Comparison of ENCODE assay signal across 8 mouse cellular contexts in the genomic region with DNA sequence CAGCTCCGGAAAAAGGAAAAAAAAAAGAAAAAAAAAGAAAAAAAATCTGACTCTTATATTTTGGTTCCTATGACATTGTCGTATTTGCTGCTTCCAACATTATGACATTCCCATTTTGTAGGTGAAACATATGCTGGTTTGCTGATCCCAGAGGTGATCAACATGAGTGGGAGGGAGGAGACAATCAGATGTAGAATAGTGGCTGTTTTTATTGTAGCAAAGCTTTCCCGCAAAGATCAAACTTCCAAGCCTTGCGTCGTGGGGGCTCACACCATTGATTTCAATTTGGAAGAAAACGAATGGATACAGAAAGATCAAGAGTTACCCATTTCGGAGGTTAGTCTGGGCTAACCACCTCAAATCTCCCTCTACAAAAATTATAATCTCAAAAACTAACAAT. TPM values are rescaled to one million over a fixed set of nuclear protein-coding genes. Genes with fewer than 3 reads are reported as not detected.
A peak's percentile ranks its signal among the peaks of the same experiment; 100 is the strongest.
DNase-seq lines count a peak whose midpoint lies in the region; ATAC-seq and TF ChIP-seq lines count a peak whose summit lies in the region.

No protein-coding gene starts in this region.

- no peak for DNase-seq in kidney, postnatal 36 days
- no peak for DNase-seq in hindbrain, postnatal 0 days (ENCODE audit: low spot score)
- no peak for DNase-seq in midbrain, postnatal 0 days (ENCODE audit: low spot score)
- no peak for DNase-seq in adrenal gland, postnatal 14 days
- DNase-seq in embryo, embryonic 11 days: no peak
- DNase-seq in gastrocnemius, postnatal 36 days: no peak

- H3K27ac ChIP-seq in kidney, embryonic 16.5 days (ENCODE audit: low read length): peak overlapping the region; percentile 89
- peak overlapping the region; percentile 84 for H3K27ac ChIP-seq in embryonic facial prominence, embryonic 12.5 days
- peak overlapping the region; percentile 90 for H3K27ac ChIP-seq in hindbrain, postnatal 0 days
- peak overlapping the region; percentile 93 for H3K27ac ChIP-seq in midbrain, postnatal 0 days (ENCODE audit: low read depth, low read length)

- peak overlapping the region; percentile 52 for H3K4me3 ChIP-seq in kidney, embryonic 16.5 days (ENCODE audit: low read length)
- peak overlapping the region; percentile 49 for H3K4me3 ChIP-seq in embryonic facial prominence, embryonic 12.5 days
- peak overlapping the region; percentile 47 for H3K4me3 ChIP-seq in hindbrain, postnatal 0 days (ENCODE audit: low read length)
- peak overlapping the region; percentile 48 for H3K4me3 ChIP-seq in midbrain, postnatal 0 days (ENCODE audit: low read depth, low read length)

- H3K4me1 ChIP-seq in kidney, embryonic 16.5 days (ENCODE audit: insufficient read depth, low read length): peaks cover 10% of the 10 kb centered on the region
- H3K4me1 ChIP-seq in embryonic facial prominence, embryonic 12.5 days: 0 out of 2 replicates have a peak, but pooled peaks cover 5% of the 10 kb centered on the region
- no peaks in the 10 kb centered on the region for H3K4me1 ChIP-seq in hindbrain, postnatal 0 days (ENCODE audit: insufficient read depth, low read length)
- no peaks in the 10 kb centered on the region for H3K4me1 ChIP-seq in midbrain, postnatal 0 days (ENCODE audit: insufficient read depth, low read length)

- ATAC-seq in kidney, embryonic 16.5 days (ENCODE audit: low FRiP score, low TSS enrichment): no peak
- ATAC-seq in embryonic facial prominence, embryonic 12.5 days (ENCODE audit: insufficient number of reproducible peaks, insufficient read depth, low FRiP score, low TSS enrichment): no peak
- no peak for ATAC-seq in hindbrain, postnatal 0 days
- ATAC-seq in midbrain, postnatal 0 days (ENCODE audit: low FRiP score): no peak

- no peak for TF ChIP-seq CTCF in hindbrain, postnatal 0 days (IDR thresholded peaks at IDR 0.05; ENCODE audit: low read depth)
- no peak for TF ChIP-seq CTCF in midbrain, postnatal 0 days (IDR thresholded peaks at IDR 0.05)

- no peaks in the 10 kb centered on the region for H3K27me3 ChIP-seq in kidney, embryonic 16.5 days (ENCODE audit: insufficient read depth, low read length)
- H3K27me3 ChIP-seq in embryonic facial prominence, embryonic 12.5 days: no peaks in the 10 kb centered on the region
- H3K27me3 ChIP-seq in hindbrain, postnatal 0 days (ENCODE audit: insufficient read depth, low read length): no peaks in the 10 kb centered on the region
- no peaks in the 10 kb centered on the region for H3K27me3 ChIP-seq in midbrain, postnatal 0 days (ENCODE audit: insufficient read depth, low read length)

- peak overlapping the region; percentile 61 for H3K4me2 ChIP-seq in kidney, embryonic 16.5 days (replicated peaks; ENCODE audit: low read depth, low read length)
- peak overlapping the region; percentile 67 for H3K4me2 ChIP-seq in embryonic facial prominence, embryonic 12.5 days (replicated peaks)
- H3K4me2 ChIP-seq in hindbrain, postnatal 0 days (ENCODE audit: low read depth, low read length): peak overlapping the region; percentile 70
- H3K4me2 ChIP-seq in midbrain, postnatal 0 days (ENCODE audit: low read depth, low read length, poor library complexity, severe bottlenecking): peak overlapping the region; percentile 63

- peak overlapping the region; percentile 66 for H3K9ac ChIP-seq in kidney, embryonic 16.5 days (replicated peaks; ENCODE audit: low read length)
- H3K9ac ChIP-seq in embryonic facial prominence, embryonic 12.5 days: peak overlapping the region; percentile 43
- peak overlapping the region; percentile 57 for H3K9ac ChIP-seq in hindbrain, postnatal 0 days (replicated peaks; ENCODE audit: low read length)
- peak overlapping the region; percentile 68 for H3K9ac ChIP-seq in midbrain, postnatal 0 days (replicated peaks; ENCODE audit: low read length, poor library complexity, severe bottlenecking)

- intact Hi-C loops in gastrocnemius, postnatal 36 days (cut with DNase I): no loop called here

- H3K9me3 ChIP-seq in kidney, embryonic 16.5 days (ENCODE audit: low read length): no peaks in the 10 kb centered on the region
- no peaks in the 10 kb centered on the region for H3K9me3 ChIP-seq in embryonic facial prominence, embryonic 12.5 days
- no peaks in the 10 kb centered on the region for H3K9me3 ChIP-seq in hindbrain, postnatal 0 days (ENCODE audit: low read length)
- no peaks in the 10 kb centered on the region for H3K9me3 ChIP-seq in midbrain, postnatal 0 days (ENCODE audit: low read length)

- no peaks in the 10 kb centered on the region for H3K36me3 ChIP-seq in kidney, embryonic 16.5 days (ENCODE audit: insufficient read depth, low read length)
- H3K36me3 ChIP-seq in embryonic facial prominence, embryonic 12.5 days: no peaks in the 10 kb centered on the region
- H3K36me3 ChIP-seq in hindbrain, postnatal 0 days (ENCODE audit: insufficient read depth, low read length): peaks cover 2% of the 10 kb centered on the region; the same call in 1 of the 2 replicates
- H3K36me3 ChIP-seq in midbrain, postnatal 0 days (ENCODE audit: insufficient read depth, low read length): no peaks in the 10 kb centered on the region

- 19% methylated on average over 7 of the region's 7 CpGs for WGBS in kidney, embryonic 16.5 days
- 24% methylated on average over 7 of the region's 7 CpGs for WGBS in embryonic facial prominence, embryonic 12.5 days
- 18% methylated on average over 7 of the region's 7 CpGs for WGBS in hindbrain, postnatal 0 days
- WGBS in midbrain, postnatal 0 days: 22% methylated on average over 7 of the region's 7 CpGs

RNA-seq across cellular contexts. Expression of a gene that starts 1.3 kb away (rescaled TPM):
- polyA plus RNA-seq in kidney, embryonic 16.5 days (2015; fragmentation: Nextera tagmentation; extraction: Ambion mirVana): 1.6 and 3.9 TPM in 2 replicates
- polyA plus RNA-seq in embryonic facial prominence, embryonic 12.5 days (2016; fragmentation: Nextera tagmentation; extraction: Ambion mirVana): 2.7 and 2.8 TPM in 2 replicates
- total RNA-seq in hindbrain, postnatal 0 days (2014; rRNA removed): 1.3 and 2.6 TPM in 2 replicates
- polyA plus RNA-seq in hindbrain, postnatal 0 days (2015; fragmentation: Nextera tagmentation; extraction: Ambion mirVana): 1.8 and 2.8 TPM in 2 replicates
- total RNA-seq in midbrain, postnatal 0 days (2014; rRNA removed): 2.6 and 4.7 TPM in 2 replicates
- polyA plus RNA-seq in midbrain, postnatal 0 days (2015; fragmentation: Nextera tagmentation; extraction: Ambion mirVana): 3.3 and 4.3 TPM in 2 replicates
- 2.9 and 3.0 TPM in 2 replicates for total RNA-seq in adrenal gland, postnatal 14 days (2021)
- total RNA-seq in gastrocnemius, postnatal 36 days (2021): 1 to 10 TPM; 1.4 to 2.2 TPM

RNA-seq across cellular contexts. Expression of a gene that starts 18.2 kb away (rescaled TPM):
- 2.3 TPM in 2 replicates for polyA plus RNA-seq in kidney, embryonic 16.5 days (2015; fragmentation: Nextera tagmentation; extraction: Ambion mirVana)
- 3.1 and 3.2 TPM in 2 replicates for polyA plus RNA-seq in embryonic facial prominence, embryonic 12.5 days (2016; fragmentation: Nextera tagmentation; extraction: Ambion mirVana)
- 2.7 and 3.1 TPM in 2 replicates for total RNA-seq in hindbrain, postnatal 0 days (2014; rRNA removed)
- 4.6 and 5.0 TPM in 2 replicates for polyA plus RNA-seq in hindbrain, postnatal 0 days (2015; fragmentation: Nextera tagmentation; extraction: Ambion mirVana)
- 3.4 and 5.0 TPM in 2 replicates for total RNA-seq in midbrain, postnatal 0 days (2014; rRNA removed)
- 4.5 and 5.6 TPM in 2 replicates for polyA plus RNA-seq in midbrain, postnatal 0 days (2015; fragmentation: Nextera tagmentation; extraction: Ambion mirVana)
- 0.48 and 0.71 TPM in 2 replicates for total RNA-seq in adrenal gland, postnatal 14 days (2021)
- total RNA-seq in gastrocnemius, postnatal 36 days (2021): under 1 TPM; 0.18 to 0.32 TPM

RNA-seq across cellular contexts. Expression of a gene that starts 21.3 kb away (rescaled TPM):
- polyA plus RNA-seq in kidney, embryonic 16.5 days (2015; fragmentation: Nextera tagmentation; extraction: Ambion mirVana): 8.9 and 9.0 TPM in 2 replicates
- 12.6 and 13.1 TPM in 2 replicates for polyA plus RNA-seq in embryonic facial prominence, embryonic 12.5 days (2016; fragmentation: Nextera tagmentation; extraction: Ambion mirVana)
- total RNA-seq in hindbrain, postnatal 0 days (2014; rRNA removed): 6.2 and 11.2 TPM in 2 replicates
- 18.1 and 18.2 TPM in 2 replicates for polyA plus RNA-seq in hindbrain, postnatal 0 days (2015; fragmentation: Nextera tagmentation; extraction: Ambion mirVana)
- 14.8 and 16.5 TPM in 2 replicates for total RNA-seq in midbrain, postnatal 0 days (2014; rRNA removed)
- polyA plus RNA-seq in midbrain, postnatal 0 days (2015; fragmentation: Nextera tagmentation; extraction: Ambion mirVana): 16.4 and 19.5 TPM in 2 replicates
- 2.6 and 4.8 TPM in 2 replicates for total RNA-seq in adrenal gland, postnatal 14 days (2021)
- 1 to 10 TPM in 1 of 2 experiments, under 1 TPM in 1; 0.77 to 1.2 TPM for total RNA-seq in gastrocnemius, postnatal 36 days (2021)

RNA-seq across cellular contexts. Expression of a gene that starts 30.7 kb away (rescaled TPM):
- polyA plus RNA-seq in kidney, embryonic 16.5 days (2015; fragmentation: Nextera tagmentation; extraction: Ambion mirVana): 5.8 and 6.3 TPM in 2 replicates
- 8.6 and 9.4 TPM in 2 replicates for polyA plus RNA-seq in embryonic facial prominence, embryonic 12.5 days (2016; fragmentation: Nextera tagmentation; extraction: Ambion mirVana)
- 5.8 and 9.5 TPM in 2 replicates for total RNA-seq in hindbrain, postnatal 0 days (2014; rRNA removed)
- 15.0 and 17.6 TPM in 2 replicates for polyA plus RNA-seq in hindbrain, postnatal 0 days (2015; fragmentation: Nextera tagmentation; extraction: Ambion mirVana)
- total RNA-seq in midbrain, postnatal 0 days (2014; rRNA removed): 6.7 and 9.9 TPM in 2 replicates
- polyA plus RNA-seq in midbrain, postnatal 0 days (2015; fragmentation: Nextera tagmentation; extraction: Ambion mirVana): 15.2 and 16.5 TPM in 2 replicates
- total RNA-seq in adrenal gland, postnatal 14 days (2021): 3.1 and 3.4 TPM in 2 replicates
- total RNA-seq in gastrocnemius, postnatal 36 days (2021): under 1 TPM; 0.46 to 0.49 TPM

RNA-seq across cellular contexts. Expression of a gene that starts 36.8 kb away (rescaled TPM):
- polyA plus RNA-seq in kidney, embryonic 16.5 days (2015; fragmentation: Nextera tagmentation; extraction: Ambion mirVana): 0.35 TPM in 1 of 2 replicates, not detected in the other
- polyA plus RNA-seq in embryonic facial prominence, embryonic 12.5 days (2016; fragmentation: Nextera tagmentation; extraction: Ambion mirVana): 0.20 TPM in 1 of 2 replicates, not detected in the other
- 16.9 and 18.2 TPM in 2 replicates for total RNA-seq in hindbrain, postnatal 0 days (2014; rRNA removed)
- 6.2 and 7.7 TPM in 2 replicates for polyA plus RNA-seq in hindbrain, postnatal 0 days (2015; fragmentation: Nextera tagmentation; extraction: Ambion mirVana)
- 19.6 and 21.8 TPM in 2 replicates for total RNA-seq in midbrain, postnatal 0 days (2014; rRNA removed)
- 6.3 and 7.4 TPM in 2 replicates for polyA plus RNA-seq in midbrain, postnatal 0 days (2015; fragmentation: Nextera tagmentation; extraction: Ambion mirVana)
- 0.38 and 0.41 TPM in 2 replicates for total RNA-seq in adrenal gland, postnatal 14 days (2021)
- under 1 TPM in 1 of 2 experiments, not detected in 1; 0.32 TPM for total RNA-seq in gastrocnemius, postnatal 36 days (2021)
